Mouse (Mus musculus) mature B cell (primary cell): ENCODE measurements around the gene Lsm2.
"Not testable (repeated sequence)": the region's sequence is repeated elsewhere in the genome, so short reads cannot be mapped to it uniquely, and the experiment has no call there.

Experiments used
- in situ Hi-C: fragments of 300-500 bp; cut with MboI; formaldehyde crosslinking; loops from 2 replicates; pipeline ENCODE4 v1.14.3; 2019

Lsm2 gene

DNA sequence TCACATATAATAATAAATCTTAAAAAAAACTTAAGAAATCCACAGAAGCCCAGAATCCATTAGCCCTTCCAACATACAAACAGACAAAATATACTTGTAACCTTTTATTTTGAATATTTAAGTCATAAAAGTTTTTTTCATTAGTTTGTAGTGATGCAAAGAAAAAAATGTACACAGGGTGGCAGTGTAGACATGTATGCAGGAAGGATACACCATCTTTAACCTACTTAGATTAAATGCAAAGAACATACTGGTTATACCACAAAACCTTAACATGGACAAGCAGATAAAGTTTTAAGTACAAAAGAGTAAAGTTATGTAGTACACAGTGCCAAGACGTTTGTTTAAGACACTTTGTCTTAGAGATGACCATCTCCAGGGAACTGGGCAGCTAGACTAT lies 25.3 kb upstream of the Lsm2 start:
- in situ Hi-C loops = no loop called here

GRCm38 (mm10) chr17:34957291-34957690 lies 24.4 kb upstream of the Lsm2 start:
- in situ Hi-C loops = not testable (repeated sequence)

GRCm38 (mm10) chr17:34957966-34958365 lies 23.7 kb upstream of the Lsm2 start:
- in situ Hi-C loops = not testable (repeated sequence)

- in situ Hi-C loops = not testable (repeated sequence)
These were observed 22.9 kb upstream of the Lsm2 start for GRCm38 (mm10) chr17:34958734-34959129.

DNA sequence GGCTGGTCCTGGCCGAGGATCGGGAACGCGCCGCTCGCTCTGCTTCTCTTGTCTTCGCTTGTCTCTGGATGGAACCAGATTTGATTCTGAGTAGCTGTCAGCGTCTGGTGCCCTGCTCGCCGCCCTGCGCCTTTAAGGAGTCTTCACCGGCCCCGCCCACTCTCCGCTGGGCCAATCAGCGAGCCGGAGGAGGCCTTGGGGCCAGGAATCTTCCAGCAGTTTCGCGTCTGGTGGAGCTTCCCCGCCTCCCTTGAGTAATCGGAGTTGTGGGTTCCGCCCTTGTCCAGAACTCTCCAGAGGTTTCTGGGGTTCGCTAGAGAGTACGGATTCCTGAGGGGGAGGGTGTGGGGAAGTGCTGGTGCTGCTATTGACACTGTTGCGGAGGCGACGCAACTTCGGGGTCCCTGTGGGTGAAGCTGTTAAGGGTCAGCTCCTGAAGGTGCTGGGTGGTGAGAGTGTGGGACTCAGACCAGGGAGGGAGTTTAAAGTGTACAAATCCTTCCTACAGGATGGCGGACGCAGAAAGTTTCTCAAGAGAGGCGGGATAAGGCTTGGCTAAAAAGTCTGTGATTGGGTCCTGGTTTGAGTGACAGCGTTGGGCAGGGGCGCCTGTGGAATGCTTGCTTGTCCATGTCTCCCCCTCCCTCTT lies 22.4 kb upstream of the Lsm2 start, which contains the start of gene Hspa1b:
Hspa1b (minus strand) TSS at position 109 of the 649 bp plus-strand sequence.
- in situ Hi-C loops = not testable (repeated sequence)

DNA sequence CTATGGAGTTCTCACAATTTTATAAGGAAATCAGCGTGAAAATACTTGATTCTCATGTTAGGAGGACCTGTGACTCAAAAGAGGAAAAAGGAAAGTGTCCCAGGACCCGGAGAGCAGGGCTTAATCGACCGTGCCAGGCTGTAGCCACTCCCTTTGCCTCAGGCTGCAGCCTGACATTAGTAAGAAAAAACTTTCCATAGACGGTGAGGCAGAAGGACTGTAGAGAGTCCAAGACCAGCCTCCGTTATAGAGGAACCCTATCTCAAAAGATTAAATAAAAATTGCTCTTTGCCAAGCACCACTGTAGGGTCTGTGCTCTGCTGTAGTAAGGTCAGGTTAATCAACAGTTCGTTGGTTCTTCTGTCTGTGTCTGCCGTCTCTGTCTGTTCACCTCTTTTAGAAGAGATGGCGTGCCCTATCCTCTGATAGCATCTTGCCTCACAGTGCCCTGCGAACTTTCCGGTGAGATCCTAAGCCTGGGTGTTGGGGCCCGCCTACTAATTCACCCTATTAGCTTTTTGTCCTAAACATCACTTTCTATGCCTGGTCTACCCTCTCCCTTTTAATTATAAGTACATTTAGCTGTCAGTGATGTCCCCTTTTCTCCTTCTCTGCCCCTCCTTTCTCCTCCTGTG lies 21.7 kb upstream of the Lsm2 start:
- in situ Hi-C loops = no loop called here

DNA sequence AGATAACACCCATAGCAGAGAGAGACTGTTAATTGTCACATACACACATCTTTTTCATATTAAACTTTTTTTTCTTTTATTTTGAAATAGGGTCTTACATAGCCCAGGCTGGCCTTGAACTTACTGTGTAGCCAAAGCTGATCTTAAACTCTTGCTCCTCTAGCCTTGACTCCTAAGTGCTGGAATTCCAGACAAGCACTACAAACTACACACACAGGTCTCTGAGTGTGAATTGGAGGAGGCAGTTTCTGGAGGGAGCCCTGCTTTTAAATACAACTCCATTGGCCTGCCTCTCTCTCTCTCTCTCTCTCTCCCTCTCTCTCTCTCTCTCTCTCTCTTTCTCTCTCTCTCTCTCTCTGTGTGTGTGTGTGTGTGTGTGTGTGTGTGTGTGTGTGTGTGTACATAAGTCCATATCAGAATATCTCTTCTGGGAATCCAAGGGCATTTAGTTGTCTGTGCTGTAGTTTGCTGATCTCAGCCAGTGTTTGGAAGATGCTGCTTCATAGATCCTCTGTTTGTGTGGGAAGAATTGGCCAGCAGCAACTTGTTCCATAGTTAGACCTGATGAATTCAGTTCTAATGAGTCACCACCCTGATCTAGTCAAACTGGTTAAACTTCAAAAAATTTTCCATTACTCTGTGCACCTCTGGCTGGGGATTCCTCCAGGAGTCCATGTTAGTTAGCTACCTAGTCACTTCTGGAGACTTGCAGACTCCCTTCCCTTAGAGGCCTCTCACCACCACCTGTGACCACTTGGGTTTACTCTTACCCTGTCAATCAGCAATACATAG lies 20.8 kb upstream of the Lsm2 start:
- in situ Hi-C loops = no loop called here

- in situ Hi-C loops = no loop called here
These were observed 19.5 kb upstream of the Lsm2 start for GRCm38 (mm10) chr17:34962125-34962524.

DNA sequence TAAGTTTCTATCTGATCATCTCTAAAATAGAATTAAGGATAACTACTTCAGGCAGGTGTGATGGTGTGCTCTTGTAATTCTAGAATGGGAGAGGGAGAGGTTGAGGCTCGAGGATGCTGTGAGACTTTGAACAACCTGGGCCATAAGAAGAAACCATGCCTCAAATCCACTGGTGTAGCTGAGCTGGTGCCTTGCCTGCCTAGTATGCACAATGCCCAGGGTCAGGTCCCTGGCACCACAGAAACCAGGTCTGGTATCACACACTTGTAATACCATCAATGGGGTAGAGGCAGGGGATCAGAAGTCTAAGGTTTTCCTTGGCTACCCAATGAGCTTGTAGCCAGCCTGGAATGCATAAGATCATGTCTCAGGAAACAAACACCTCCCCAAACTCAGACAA lies 18.8 kb upstream of the Lsm2 start:
- in situ Hi-C loops = no loop called here

DNA sequence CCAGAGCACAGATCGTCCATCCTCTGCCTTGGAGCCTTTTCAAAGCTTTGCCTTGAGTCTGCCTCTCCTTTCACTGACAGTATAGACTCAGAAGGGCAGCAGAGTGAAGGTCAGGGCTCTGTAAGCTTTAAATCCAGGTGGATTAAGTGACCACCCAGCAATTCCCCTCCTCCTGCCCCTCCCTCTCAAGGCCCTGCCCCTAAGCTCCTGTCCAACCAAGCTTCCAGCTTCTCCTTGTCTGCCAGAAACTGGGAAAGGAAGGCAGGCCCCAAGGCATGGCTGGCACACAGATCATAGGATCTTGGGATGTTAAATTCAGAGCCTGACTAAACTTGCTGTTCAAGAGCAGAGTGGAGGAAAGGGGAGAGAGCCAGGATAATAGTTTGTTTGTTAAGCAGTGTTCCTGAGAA lies 17.0 kb upstream of the Lsm2 start:
- in situ Hi-C loops = no loop called here

DNA sequence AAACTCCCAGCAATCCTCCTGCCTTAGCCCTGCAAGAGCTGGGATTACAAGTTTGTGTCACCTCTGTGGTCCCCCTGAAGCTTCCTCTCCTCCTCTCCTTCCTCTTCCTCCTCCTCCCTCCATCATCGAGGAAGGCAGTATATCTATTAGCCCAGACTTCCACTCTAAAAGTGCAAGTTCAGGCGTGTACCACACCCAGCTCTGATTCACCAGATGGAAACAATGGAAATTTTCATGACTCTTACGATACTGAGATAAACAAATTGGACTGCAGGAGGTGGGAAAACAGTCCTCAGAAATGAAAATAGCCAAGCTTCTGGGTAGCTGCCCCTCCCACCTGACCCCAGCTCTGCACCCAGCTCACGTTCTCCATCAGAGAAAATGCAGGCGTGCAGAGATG lies 16.0 kb upstream of the Lsm2 start:
- in situ Hi-C loops = no loop called here

GRCm38 (mm10) chr17:34969822-34970221 lies 11.8 kb upstream of the Lsm2 start, which contains the start of gene Gm20481:
TSS of gene Gm20481 (plus strand) at chr17:34969912.
- in situ Hi-C loops = not testable (repeated sequence)

DNA sequence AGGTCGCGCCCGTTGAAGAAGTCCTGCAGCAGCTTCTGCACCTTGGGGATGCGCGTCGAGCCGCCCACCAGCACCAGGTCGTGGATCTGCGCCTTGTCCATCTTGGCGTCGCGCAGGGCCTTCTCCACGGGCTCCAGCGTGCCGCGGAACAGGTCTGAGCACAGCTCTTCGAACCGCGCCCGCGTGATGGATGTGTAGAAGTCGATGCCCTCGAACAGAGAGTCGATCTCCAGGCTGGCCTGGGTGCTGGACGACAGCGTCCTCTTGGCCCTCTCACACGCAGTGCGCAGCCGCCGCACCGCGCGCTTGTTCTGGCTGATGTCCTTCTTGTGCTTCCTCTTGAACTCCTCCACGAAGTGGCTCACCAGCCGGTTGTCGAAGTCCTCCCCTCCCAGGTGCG lies 10.8 kb upstream of the Lsm2 start:
- in situ Hi-C loops = not testable (repeated sequence)

- in situ Hi-C loops = not testable (repeated sequence)
These were observed 10.0 kb upstream of the Lsm2 start for GRCm38 (mm10) chr17:34971694-34972068.

GRCm38 (mm10) chr17:34972069-34972749 lies 9.5 kb upstream of the Lsm2 start, which contains the start of the genes Hspa1a and Hspa1l:
TSS of gene Hspa1a (minus strand) at chr17:34972156.
TSS of gene Hspa1l (plus strand) at chr17:34972703.
- in situ Hi-C loops = not testable (repeated sequence)

GRCm38 (mm10) chr17:34975581-34976492 lies 5.8 kb upstream of the Lsm2 start:
- in situ Hi-C loops = no loop called here

- in situ Hi-C loops = no loop called here
These were observed 4.7 kb upstream of the Lsm2 start for GRCm38 (mm10) chr17:34977000-34977399.

DNA sequence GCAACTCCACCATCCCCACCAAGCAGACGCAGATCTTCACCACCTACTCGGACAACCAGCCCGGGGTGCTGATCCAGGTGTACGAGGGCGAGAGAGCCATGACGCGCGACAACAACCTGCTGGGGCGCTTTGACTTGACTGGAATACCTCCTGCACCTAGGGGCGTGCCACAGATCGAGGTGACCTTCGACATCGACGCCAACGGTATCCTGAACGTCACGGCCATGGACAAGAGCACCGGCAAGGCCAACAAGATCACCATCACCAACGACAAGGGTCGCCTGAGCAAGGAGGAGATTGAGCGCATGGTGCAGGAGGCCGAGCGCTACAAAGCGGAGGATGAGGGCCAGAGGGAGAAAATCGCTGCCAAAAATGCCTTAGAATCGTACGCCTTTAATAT lies 3.4 kb upstream of the Lsm2 start:
- in situ Hi-C loops = no loop called here

DNA sequence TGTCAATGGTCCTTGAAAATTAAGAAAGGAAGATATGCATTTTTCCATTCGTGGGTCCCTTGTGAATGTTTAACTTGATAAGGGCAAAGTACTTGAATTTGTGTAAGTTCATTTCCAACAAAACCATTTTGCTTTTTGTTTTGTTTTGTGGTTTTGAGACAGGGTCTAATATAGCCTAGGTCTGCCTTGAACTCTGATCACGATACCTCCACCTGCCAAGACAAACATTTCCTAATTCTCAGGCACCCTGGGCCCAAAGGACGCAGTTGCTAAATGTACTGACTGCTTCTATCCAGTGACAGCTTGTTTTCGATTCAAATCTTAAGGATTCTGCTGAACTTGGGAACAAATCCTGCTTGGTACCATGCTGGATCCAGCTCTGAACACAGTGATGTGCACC lies 2.0 kb upstream of the Lsm2 start:
- in situ Hi-C loops = no loop called here

- in situ Hi-C loops = no loop called here
These were observed 1.0 kb upstream of the Lsm2 start for GRCm38 (mm10) chr17:34980655-34981054.

DNA sequence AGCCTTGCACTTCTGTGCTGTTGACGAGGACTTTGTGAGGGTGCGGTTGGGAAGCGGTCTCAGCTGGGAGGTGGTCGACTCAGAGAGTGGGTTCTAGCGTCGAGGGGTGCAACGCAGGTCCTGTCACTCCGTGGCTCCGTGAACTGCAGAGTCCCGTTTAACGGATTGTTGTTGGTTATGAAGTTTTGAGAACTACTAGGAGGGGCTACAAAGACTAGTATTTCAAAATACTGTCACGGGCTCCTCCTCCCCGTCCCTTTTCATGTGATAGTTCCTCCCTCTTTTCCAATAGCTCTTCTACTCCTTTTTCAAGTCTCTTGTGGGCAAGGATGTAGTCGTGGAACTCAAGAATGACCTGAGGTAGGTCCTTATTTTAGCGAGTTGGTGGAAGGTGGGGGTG lies 666 bp downstream of the Lsm2 start:
- in situ Hi-C loops = no loop called here
